Mouse (Mus musculus): ENCODE results near the gene Prr18. TPM values are rescaled to one million over a fixed set of nuclear protein-coding genes. Genes with fewer than 3 reads are reported as not detected.
A peak's percentile ranks its signal among the peaks of the same experiment; 100 is the strongest.
"Not testable (repeated sequence)": the region's sequence is repeated elsewhere in the genome, so short reads cannot be mapped to it uniquely, and the experiment has no call there.

Prr18 gene
- total RNA-seq (2017), result 0.32 and 0.34 TPM in 2 replicates

GRCm38 (mm10) chr17:8337159-8337558, at the start of gene Prr18:
TSS of gene Prr18 (plus strand) at chr17:8337459.
- not testable (repeated sequence) for ATAC-seq (replicated peaks; ENCODE audit: low read depth, poor library complexity, severe bottlenecking)

- no peak for ATAC-seq (replicated peaks; ENCODE audit: low read depth, poor library complexity, severe bottlenecking)
Observed at GRCm38 (mm10) chr17:8289993-8290679, 47.1 kb upstream of the Prr18 start.

DNA sequence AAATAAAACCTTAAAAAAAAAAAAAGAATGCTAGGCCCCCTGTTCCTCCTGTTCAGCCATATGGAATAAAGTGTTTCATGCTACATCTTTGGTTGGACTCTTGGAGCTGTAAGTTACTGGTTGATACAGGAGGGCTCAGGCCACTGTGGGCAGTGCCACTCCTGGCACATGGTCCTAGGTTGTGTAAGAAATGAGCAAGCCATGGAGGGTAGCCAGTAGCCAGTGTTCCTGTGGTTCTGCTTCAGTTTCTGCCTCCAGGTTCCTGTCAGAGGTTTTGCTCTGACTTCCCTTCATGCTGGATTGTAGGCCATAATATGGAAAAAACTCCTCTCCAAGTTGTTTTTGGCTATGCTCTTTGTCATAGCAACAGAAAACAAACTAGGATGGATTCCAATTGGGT, 46.5 kb upstream of the Prr18 start:
- ATAC-seq (replicated peaks; ENCODE audit: low read depth, poor library complexity, severe bottlenecking), result no peak

DNA sequence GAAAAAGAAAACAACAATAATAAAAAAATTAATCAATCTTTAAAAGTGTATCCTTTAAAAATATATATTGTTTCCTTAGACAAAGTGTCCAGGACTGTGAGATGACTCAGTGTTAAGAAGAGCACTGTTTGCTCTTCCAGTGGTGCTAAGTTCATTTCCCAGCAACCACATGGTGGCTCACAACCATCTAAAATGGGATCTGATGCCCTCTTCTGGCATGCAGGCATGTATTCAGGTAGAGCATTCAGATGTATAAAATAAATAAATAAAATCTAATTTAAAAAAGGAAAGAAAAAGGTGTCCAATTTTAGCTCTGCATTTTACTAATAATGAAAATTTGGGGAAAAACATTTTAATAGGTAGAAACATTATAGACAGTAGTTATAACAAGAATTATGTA, 41.4 kb upstream of the Prr18 start:
- no peak for ATAC-seq (replicated peaks; ENCODE audit: low read depth, poor library complexity, severe bottlenecking)

GRCm38 (mm10) chr17:8296313-8296844, 40.9 kb upstream of the Prr18 start:
- ATAC-seq (replicated peaks; ENCODE audit: low read depth, poor library complexity, severe bottlenecking), result no peak

GRCm38 (mm10) chr17:8297746-8298145, 39.5 kb upstream of the Prr18 start:
- no peak for ATAC-seq (replicated peaks; ENCODE audit: low read depth, poor library complexity, severe bottlenecking)

- no peak for ATAC-seq (replicated peaks; ENCODE audit: low read depth, poor library complexity, severe bottlenecking)
Observed at GRCm38 (mm10) chr17:8298281-8298680, 39.0 kb upstream of the Prr18 start.

GRCm38 (mm10) chr17:8299524-8299923, 37.7 kb upstream of the Prr18 start:
- 0 out of 2 replicates have a peak, but pooled peaks have one; percentile 15 for ATAC-seq (replicated peaks; ENCODE audit: low read depth, poor library complexity, severe bottlenecking)

- ATAC-seq (replicated peaks; ENCODE audit: low read depth, poor library complexity, severe bottlenecking), result no peak; the same call in 1 of the 2 replicates
Observed at GRCm38 (mm10) chr17:8301515-8301914, 35.7 kb upstream of the Prr18 start.

DNA sequence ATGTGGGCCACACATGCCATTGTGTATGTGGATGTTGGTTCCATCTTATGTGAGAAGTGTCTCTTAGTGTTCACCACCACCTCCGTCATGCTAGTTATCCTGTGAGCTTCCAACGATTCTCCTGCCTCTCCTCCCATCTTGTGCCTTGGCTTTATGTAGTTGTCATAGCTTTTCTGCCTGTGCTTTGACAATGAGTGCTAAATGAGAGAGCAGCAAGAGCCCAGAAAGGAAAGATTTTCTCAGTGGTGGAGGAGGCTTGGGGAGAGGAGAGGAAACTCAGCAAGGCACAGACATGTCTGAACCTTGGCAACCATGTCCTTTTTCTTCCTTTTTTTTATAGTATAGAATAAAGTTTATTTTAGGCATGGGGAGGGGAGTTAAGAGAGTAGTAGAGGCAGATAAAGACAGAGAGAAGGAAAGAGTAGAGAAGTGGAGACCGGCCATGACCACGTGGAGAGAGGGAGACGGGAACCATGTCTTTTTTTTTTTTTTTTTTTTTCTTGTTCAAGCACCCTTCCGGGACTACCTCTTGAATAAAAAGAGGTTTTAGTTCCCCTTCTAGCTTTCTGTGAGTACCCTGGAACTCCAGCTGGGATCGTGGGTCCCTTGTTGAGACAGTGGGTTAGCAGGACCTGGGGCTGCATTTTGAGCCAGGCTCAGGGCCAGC, 34.4 kb upstream of the Prr18 start:
- ATAC-seq (replicated peaks; ENCODE audit: low read depth, poor library complexity, severe bottlenecking), result no peak

DNA sequence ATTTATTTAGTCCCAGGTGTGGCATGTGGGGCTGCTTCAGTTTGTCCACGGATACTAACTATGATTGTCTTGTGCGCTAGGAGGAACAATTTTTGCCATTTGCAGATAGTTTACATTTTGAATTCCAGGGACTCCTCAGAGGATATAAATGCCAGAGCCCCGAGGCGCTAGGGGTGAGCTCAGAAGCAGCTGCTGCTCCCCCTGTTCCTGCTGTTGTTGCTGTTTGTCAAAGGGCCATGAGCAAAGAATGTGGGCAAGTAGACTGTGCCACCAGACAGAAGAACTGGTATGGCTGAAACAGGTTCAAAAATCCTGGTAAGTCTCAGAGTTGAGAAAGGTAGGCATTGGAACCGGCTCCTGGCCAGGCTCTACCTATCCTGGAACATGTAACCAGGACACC, 33.6 kb upstream of the Prr18 start:
- no peak for ATAC-seq (replicated peaks; ENCODE audit: low read depth, poor library complexity, severe bottlenecking)

DNA sequence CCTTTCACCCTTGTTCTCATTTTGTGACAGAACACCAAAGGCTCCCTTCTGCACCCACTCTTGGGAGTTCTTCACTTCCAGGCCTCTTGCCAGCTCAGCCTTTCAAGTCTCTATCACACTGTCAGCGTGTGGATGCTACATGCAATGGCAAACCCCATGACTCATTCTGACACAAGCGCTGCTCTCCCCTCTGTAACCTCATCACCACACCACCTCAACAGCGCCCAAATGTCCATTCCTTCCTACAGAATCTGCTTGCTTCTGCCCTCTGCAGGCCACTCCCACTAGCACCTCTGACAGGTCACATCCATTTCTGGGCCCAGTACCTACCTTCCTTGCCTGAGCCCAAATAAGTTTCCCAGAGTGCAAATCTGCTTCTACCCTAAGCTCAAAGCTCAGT, 31.5 kb upstream of the Prr18 start:
- peak; percentile 34; the same call in 1 of the 2 replicates for ATAC-seq (replicated peaks; ENCODE audit: low read depth, poor library complexity, severe bottlenecking)

DNA sequence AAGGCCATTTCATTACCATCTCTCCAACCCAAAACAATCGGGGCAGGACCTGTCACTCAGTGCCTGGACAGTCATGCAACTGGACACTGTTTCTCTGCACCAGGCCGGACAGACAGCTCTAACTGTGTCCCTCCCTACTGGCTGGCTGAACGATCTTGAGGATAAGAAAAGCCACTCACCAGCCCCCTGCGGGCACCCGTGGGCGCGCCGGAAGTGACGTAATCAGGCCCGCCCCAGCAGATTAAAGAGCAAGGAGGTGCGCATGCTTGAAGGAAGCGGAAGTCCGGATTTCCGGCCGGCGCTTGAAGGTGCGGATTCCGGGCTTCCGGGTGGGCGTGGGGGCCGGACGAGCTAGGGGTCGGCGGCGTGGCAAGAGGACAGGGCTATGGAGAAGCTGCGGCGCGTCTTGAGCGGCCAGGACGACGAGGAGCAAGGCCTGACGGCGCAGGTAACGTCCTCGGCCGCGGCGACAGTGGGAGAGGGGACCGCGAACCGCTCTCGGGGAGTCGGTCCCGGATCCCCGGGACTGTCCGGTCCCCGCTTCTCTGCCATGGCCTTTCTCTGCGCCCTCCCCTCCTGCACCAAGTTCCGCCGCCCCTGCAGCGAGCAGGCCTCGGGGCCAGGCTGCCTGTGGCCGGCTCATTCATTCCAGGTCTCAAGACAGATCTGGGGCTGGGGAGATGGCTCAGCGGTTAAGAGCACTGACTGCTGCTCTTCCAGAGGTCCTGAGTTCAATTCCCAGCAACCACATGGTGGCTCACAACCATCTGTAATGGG, 26.2 kb upstream of the Prr18 start, which contains the start of gene Sft2d1:
Sft2d1 (plus strand) TSS at position 265 of the 777 bp plus-strand sequence.
- peak; percentile 86 for ATAC-seq (replicated peaks; ENCODE audit: low read depth, poor library complexity, severe bottlenecking)

DNA sequence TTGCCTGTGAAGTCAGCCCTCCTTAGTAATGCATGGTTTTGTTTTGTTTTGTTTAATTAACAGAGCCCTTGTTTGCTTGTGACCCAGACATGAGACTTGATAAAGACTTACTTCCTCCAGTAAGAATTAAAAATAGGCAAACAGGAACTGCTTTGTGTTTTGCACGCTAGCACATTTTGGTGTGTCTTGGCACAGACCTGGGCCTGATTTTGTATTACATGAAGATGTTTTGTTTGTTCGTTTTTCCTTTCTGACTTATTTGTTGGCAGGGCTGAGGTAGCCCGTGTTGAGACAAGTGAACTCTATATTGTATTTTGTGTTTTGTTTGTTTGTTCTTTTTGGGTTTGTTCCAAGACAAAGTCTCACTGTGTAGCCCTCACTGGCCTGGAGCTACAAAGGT, 25.5 kb upstream of the Prr18 start:
- peak; percentile 29; the same call in 1 of the 2 replicates for ATAC-seq (replicated peaks; ENCODE audit: low read depth, poor library complexity, severe bottlenecking)

- no peak for ATAC-seq (replicated peaks; ENCODE audit: low read depth, poor library complexity, severe bottlenecking)
Observed at GRCm38 (mm10) chr17:8313976-8314375, 23.3 kb upstream of the Prr18 start.

DNA sequence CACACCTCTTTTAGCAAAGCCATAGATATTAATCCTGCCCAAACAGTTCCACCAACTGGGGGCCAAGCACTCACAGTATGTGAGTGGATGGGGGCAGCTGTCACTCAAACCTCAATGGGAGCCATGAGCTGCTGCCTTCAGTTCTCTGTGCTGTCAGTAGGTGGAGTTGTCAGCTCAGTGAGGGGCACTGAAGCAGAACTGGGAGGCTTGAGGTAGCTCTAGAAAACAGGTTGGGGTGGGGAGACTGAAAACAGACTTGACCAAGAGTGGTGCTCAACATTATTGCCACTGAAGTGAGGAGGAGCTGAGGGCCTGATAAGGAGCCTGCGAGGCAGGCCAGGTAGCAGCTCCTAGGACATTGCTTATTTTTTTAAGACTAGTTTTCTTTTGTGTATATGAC, 21.0 kb upstream of the Prr18 start:
- ATAC-seq (replicated peaks; ENCODE audit: low read depth, poor library complexity, severe bottlenecking), result peak; percentile 67

GRCm38 (mm10) chr17:8326877-8327276, 10.4 kb upstream of the Prr18 start:
- not testable (repeated sequence) for ATAC-seq (replicated peaks; ENCODE audit: low read depth, poor library complexity, severe bottlenecking)

- peak; percentile 60; the same call in 1 of the 2 replicates for ATAC-seq (replicated peaks; ENCODE audit: low read depth, poor library complexity, severe bottlenecking)
Observed at GRCm38 (mm10) chr17:8328511-8329174, 8.6 kb upstream of the Prr18 start.

DNA sequence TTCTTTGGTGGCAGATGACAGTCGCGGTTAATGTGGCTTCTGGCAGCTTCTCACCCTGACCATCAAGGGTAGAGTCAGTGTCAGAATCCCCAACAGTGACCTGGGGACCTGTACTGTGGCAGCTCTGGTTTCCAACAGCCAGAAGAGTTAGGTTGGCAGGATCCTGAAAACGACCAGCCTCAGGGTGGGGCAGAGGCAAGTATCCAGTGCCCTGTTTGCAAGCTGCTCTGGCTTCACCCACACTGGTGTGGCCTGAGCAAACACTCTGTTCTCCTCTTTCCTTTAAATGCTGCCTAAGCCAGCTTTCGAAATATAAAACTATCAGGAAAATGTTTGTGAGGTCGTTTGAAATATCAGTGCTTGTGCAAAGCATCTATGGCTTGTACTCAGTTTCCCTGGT, 6.7 kb upstream of the Prr18 start:
- ATAC-seq (replicated peaks; ENCODE audit: low read depth, poor library complexity, severe bottlenecking), result no peak
